Mouse (Mus musculus) gastrocnemius, postnatal 14 days (tissue): Measurements from ENCODE around the gene Tm2d1. TPM values are rescaled to one million over a fixed set of nuclear protein-coding genes. Genes with fewer than 3 reads are reported as not detected.

Experiments
- DNase-seq: peaks from one replicate; pipeline ENCODE4 v3.0.0; 2021; ENCODE audit warnings: mixed read lengths
- intact Hi-C: fragments of 180-260 bp; cut with DNase I; formaldehyde crosslinking; loops from one replicate; pipeline ENCODE4 v1.15.1; 2025; ENCODE audit warnings: low total_unique reads
- total RNA-seq, 2 experiments: library from RNA; stranded (reverse); gene quantifications; 2 replicates each; pipeline ENCODE4 v1.2.3; 2021

The Tm2d1 gene
- total RNA-seq, 2 experiments from 2014 or later, result 24.6 to 27.1 TPM

GRCm38 (mm10) chr4:98337197-98337596, 45.9 kb downstream of the Tm2d1 start:
- DNase-seq, result no peak
- intact Hi-C loops, result no loop called here

- no peak for DNase-seq
- intact Hi-C loops, result no loop called here
Observed at GRCm38 (mm10) chr4:98335726-98336125, 47.4 kb downstream of the Tm2d1 start.

GRCm38 (mm10) chr4:98322223-98322622, 60.9 kb downstream of the Tm2d1 start:
- peak; percentile 96 for DNase-seq
- intact Hi-C loops, result loop anchor here (5.0 to 10.0 kb wide), 2 partner anchors 570 to 747 kb away; no protein-coding TSS in a partner anchor

GRCm38 (mm10) chr4:98321371-98322111, 61.6 kb downstream of the Tm2d1 start:
- DNase-seq, result peak; percentile 70
- intact Hi-C loops, result loop anchor here (5.0 to 10.0 kb wide), 2 partner anchors 569 to 747 kb away; no protein-coding TSS in a partner anchor

- intact Hi-C loops, result no loop called here
- DNase-seq, result no peak
Observed at GRCm38 (mm10) chr4:98318769-98319168, 64.3 kb downstream of the Tm2d1 start.

- intact Hi-C loops, result no loop called here
- DNase-seq, result no peak
Observed at GRCm38 (mm10) chr4:98317149-98317548, 66.0 kb downstream of the Tm2d1 start.

Other genes starting within 250 kb of the Tm2d1 start
- gene Patj, start 12.5 kb upstream of the Tm2d1 start, total RNA-seq, result 1 to 10 TPM; 1.9 to 2.7 TPM